Mouse (Mus musculus) heart, embryonic 14.5 days (tissue): ENCODE data around the gene Anks1. TPM values are rescaled to one million over a fixed set of nuclear protein-coding genes. Genes with fewer than 3 reads are reported as not detected.

Source experiments
- ATAC-seq: fragments of 200-750 bp; cut with Nextera tagmentation; 2 replicates; pipeline ENCODE4 v1.8.0; 2017; ENCODE audit warnings: low read depth, moderate TSS enrichment; ENCODE audit not compliant: insufficient number of reproducible peaks, insufficient read depth, low FRiP score
- H3K27ac ChIP-seq, 2 experiments: fragments of 200-500 bp in 1 of 2; fragments of 300-500 bp in 1 of 2; sonication (generic) in 1 of 2; replicated peaks in 1 of 2; 2 replicates each; pipeline ENCODE4 v1.5.1; 2012 to 2014; ENCODE audit warnings: low read depth in 2 of 2, low read length in 2 of 2, control low read depth in 1 of 2, mild to moderate bottlenecking in 1 of 2, mixed read lengths in 1 of 2; ENCODE audit not compliant: control insufficient read depth in 1 of 2, insufficient read depth in 1 of 2
- H3K27me3 ChIP-seq: fragments of 300-500 bp; sonication (generic); 2 replicates; pipeline ENCODE4 v1.6.1; 2014; ENCODE audit warnings: mild to moderate bottlenecking, low read length, control low read depth; ENCODE audit not compliant: control insufficient read depth, insufficient read depth
- H3K36me3 ChIP-seq: fragments of 300-500 bp; sonication (generic); 2 replicates; pipeline ENCODE4 v1.6.1; 2014; ENCODE audit warnings: mild to moderate bottlenecking, control low read depth, low read length, mixed read lengths; ENCODE audit not compliant: control insufficient read depth, insufficient read depth
- H3K4me1 ChIP-seq, 2 experiments: fragments of 200-500 bp in 1 of 2; fragments of 300-500 bp in 1 of 2; sonication (generic) in 1 of 2; 2 replicates each; pipeline ENCODE4 v1.6.1; 2012 to 2014; ENCODE audit warnings: low read length in 2 of 2, control low read depth in 1 of 2, mixed read lengths in 1 of 2; ENCODE audit not compliant: control insufficient read depth in 2 of 2, insufficient read depth in 2 of 2
- H3K4me2 ChIP-seq: fragments of 300-500 bp; sonication (generic); 2 replicates; pipeline ENCODE4 v1.6.1; 2014; ENCODE audit warnings: mild to moderate bottlenecking, low read length
- H3K4me3 ChIP-seq, 2 experiments: fragments of 200-500 bp in 1 of 2; fragments of 300-500 bp in 1 of 2; sonication (generic) in 1 of 2; 2 replicates each; pipeline ENCODE4 v1.5.1; 2012 to 2014; ENCODE audit warnings: low read length in 2 of 2, mild to moderate bottlenecking in 2 of 2, control low read depth in 1 of 2, low read depth in 1 of 2, moderate library complexity in 1 of 2; ENCODE audit not compliant: control insufficient read depth in 1 of 2, insufficient read depth in 1 of 2
- H3K9ac ChIP-seq: fragments of 300-500 bp; sonication (generic); 2 replicates; pipeline ENCODE4 v1.6.1; 2014; ENCODE audit warnings: mild to moderate bottlenecking, low read length
- H3K9me3 ChIP-seq: fragments of 300-500 bp; sonication (generic); 2 replicates; pipeline ENCODE4 v1.6.1; 2016; ENCODE audit warnings: low read length, control low read depth; ENCODE audit not compliant: control insufficient read depth
- WGBS: fragments of 180-500 bp; shearing (Covaris S2); extraction: QIAGEN DNeasy Blood & Tissue Kit; methylation state at CpG from one replicate; pipeline ENCODE4 v1.1.7; 2014; 5-methylcytosine and 5-hydroxymethylcytosine counted together
- polyA plus RNA-seq: library from polyadenylated mRNA; unstranded; fragments of >200 nt; fragmentation: Nextera tagmentation; extraction: Ambion mirVana; gene quantifications from 2 replicates; pipeline ENCODE4 v1.2.1, GENCODE M21; 2014

Anks1 gene
- 8.2 and 11.8 TPM in 2 replicates for polyA plus RNA-seq

- Histone ChIP-seq H3K4me3 (peak within 1 kb of the TSS; percentile 71 to 100), H3K9ac (peak within 1 kb of the TSS; percentile 91), H3K9me3 (no peaks in the 10 kb centered on the region), H3K27ac (peak within 1 kb of the TSS; percentile 74 to 86), H3K4me1 (peaks cover 2 to 26% of the 10 kb centered on the region in 2 experiments), H3K27me3 (no peaks in the 10 kb centered on the region), H3K36me3 (peaks cover 24% of the 10 kb centered on the region), H3K4me2 (peak within 1 kb of the TSS; percentile 85)
- under 1% methylated on average over 52 of the region's 78 CpGs for WGBS
- peak; percentile 88 for ATAC-seq
These were observed at the start of gene Anks1 for GRCm38 (mm10) chr17:27908888-27909621. TSS of gene Anks1 (plus strand) at chr17:27909306.

- Histone ChIP-seq H3K4me1 (no peaks in the 10 kb centered on the region), H3K4me3 (no peak overlapping the region), H3K9me3 (no peaks in the 10 kb centered on the region), H3K27ac (no peak overlapping the region), H3K9ac (no peak overlapping the region), H3K4me2 (no peak overlapping the region), H3K27me3 (no peaks in the 10 kb centered on the region), H3K36me3 (no peaks in the 10 kb centered on the region)
- ATAC-seq: no peak
- WGBS: 85% methylated on average over 2 of the region's 2 CpGs
These were observed 43.6 kb upstream of the Anks1 start for GRCm38 (mm10) chr17:27865461-27865860.

DNA sequence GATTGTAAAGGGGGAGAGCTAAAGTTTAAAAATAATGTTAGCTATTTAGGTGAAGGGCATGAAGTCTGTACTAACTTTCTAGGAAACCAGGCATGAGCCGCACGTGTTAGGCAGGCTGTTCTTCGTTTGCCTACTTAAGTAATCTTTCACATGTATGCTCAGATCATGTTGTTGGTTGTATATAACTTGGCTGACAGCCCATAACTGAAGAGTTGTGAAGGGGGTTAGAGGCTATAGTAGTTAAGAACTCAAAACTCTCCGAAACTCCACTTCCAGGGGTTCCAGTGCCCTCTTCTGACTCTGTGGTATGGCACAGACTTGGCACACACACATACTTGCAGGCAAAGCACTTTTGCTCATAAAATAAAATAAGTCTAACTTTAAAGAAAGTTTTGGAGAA, 42.4 kb upstream of the Anks1 start:
- WGBS: 69% methylated on average over 4 of the region's 4 CpGs
- no peaks in the 10 kb centered on the region for H3K4me1 ChIP-seq
- H3K9me3 ChIP-seq: no peaks in the 10 kb centered on the region
- no peaks in the 10 kb centered on the region for H3K27me3 ChIP-seq
- H3K36me3 ChIP-seq: no peaks in the 10 kb centered on the region
- no peak overlapping the region for H3K4me2 ChIP-seq
- no peak overlapping the region for H3K4me3 ChIP-seq
- H3K27ac ChIP-seq: no peak overlapping the region
- ATAC-seq: no peak
- no peak overlapping the region for H3K9ac ChIP-seq

DNA sequence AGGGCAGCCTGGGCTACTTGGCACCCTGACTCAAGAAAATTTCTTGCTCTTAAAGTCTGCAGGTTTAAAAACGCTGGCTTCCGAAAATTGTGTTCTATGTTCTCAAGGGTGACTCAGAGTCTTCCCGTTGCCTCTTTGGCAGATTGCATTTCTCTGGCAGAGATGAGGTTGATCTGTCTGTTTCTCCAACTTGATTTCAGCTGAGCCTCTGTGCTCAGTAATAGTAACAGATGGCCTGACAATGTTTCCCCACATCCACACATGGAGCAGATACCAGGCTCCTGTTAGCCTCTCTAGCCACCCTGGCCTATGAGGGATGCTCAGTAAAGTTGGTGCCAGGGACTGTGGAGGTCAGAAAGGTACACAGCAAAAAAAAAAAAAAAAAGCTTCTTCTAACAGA, 37.3 kb upstream of the Anks1 start:
- Histone ChIP-seq H3K36me3 (peaks cover 3% of the 10 kb centered on the region; the same call in 1 of the 2 replicates), H3K9ac (no peak overlapping the region), H3K4me1 (peaks cover 4 to 15% of the 10 kb centered on the region in 2 experiments; a peak in 3 of 4 replicates), H3K4me3 (no peak overlapping the region), H3K27ac (no peak overlapping the region), H3K9me3 (no peaks in the 10 kb centered on the region), H3K27me3 (no peaks in the 10 kb centered on the region), H3K4me2 (no peak overlapping the region)
- WGBS: 79% methylated on average over 3 of the region's 3 CpGs
- no peak for ATAC-seq

DNA sequence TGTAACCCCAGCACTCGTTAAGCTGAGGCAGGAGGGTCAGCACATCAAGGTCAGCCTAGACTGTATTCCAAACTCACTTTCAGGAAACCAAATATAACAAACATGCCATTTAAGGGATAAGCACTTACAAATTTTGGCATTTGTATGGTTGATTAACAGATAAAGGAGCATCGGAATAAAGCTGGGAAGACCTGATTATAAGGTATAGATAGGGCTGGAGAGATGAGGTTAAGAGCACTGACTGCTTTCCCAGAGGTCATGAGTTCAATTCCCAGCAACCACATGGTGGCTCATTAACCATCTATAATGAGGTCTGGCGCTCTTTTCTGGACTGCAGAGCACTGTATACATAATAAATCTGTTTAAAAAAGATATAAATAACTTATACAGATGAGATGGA, 35.5 kb upstream of the Anks1 start:
- 77% methylated on average over 3 of the region's 3 CpGs for WGBS
- ATAC-seq: no peak
- H3K36me3 ChIP-seq: peaks cover 7% of the 10 kb centered on the region; the same call in 1 of the 2 replicates
- H3K4me2 ChIP-seq: no peak overlapping the region
- H3K9ac ChIP-seq: no peak overlapping the region
- H3K4me3 ChIP-seq: no peak overlapping the region
- no peaks in the 10 kb centered on the region for H3K27me3 ChIP-seq
- no peaks in the 10 kb centered on the region for H3K9me3 ChIP-seq
- H3K27ac ChIP-seq: no peak overlapping the region
- peaks cover 4 to 15% of the 10 kb centered on the region in 2 experiments; a peak in 3 of 4 replicates for H3K4me1 ChIP-seq

DNA sequence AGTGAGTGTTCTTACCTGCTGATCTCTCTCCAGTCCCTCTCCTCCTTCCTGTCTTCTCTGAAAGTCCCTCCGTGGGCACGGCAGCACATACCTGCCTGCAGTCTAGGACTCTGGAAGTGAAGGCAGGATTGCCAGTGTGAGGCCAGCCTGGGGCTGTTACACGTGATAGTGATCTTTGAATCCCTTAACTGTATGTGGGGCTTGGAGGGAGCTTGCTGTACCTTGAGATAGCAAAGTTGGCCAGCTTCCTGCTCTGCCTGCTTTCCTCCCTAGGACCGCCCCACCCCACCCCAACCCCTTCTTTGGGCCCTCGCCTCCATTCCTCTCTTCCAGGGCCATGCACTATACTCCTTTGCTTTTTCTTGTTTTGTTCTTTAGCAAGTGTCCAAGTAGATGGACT, 34.6 kb upstream of the Anks1 start:
- Histone ChIP-seq H3K36me3 (peaks cover 15% of the 10 kb centered on the region), H3K4me3 (no peak overlapping the region), H3K4me2 (no peak overlapping the region), H3K9me3 (no peaks in the 10 kb centered on the region), H3K27ac (no peak overlapping the region), H3K27me3 (no peaks in the 10 kb centered on the region), H3K9ac (no peak overlapping the region), H3K4me1 (peaks cover 4 to 15% of the 10 kb centered on the region in 2 experiments; a peak in 3 of 4 replicates)
- WGBS: 48% methylated on average over 5 of the region's 5 CpGs
- ATAC-seq: no peak

- Histone ChIP-seq H3K9me3 (no peaks in the 10 kb centered on the region), H3K4me2 (no peak overlapping the region), H3K4me3 (no peak overlapping the region), H3K27me3 (no peaks in the 10 kb centered on the region), H3K9ac (no peak overlapping the region), H3K4me1 (0 out of 4 replicates have a peak, but pooled peaks cover 0 to under 1% of the 10 kb centered on the region in 2 experiments), H3K27ac (no peak overlapping the region), H3K36me3 (peaks cover 73% of the 10 kb centered on the region)
- no peak for ATAC-seq
- 64% methylated on average over 11 of the region's 11 CpGs for WGBS
These were observed 27.6 kb upstream of the Anks1 start for GRCm38 (mm10) chr17:27881518-27881917.
